Mouse (Mus musculus): ENCODE measurements around the gene Pam.

DNA sequence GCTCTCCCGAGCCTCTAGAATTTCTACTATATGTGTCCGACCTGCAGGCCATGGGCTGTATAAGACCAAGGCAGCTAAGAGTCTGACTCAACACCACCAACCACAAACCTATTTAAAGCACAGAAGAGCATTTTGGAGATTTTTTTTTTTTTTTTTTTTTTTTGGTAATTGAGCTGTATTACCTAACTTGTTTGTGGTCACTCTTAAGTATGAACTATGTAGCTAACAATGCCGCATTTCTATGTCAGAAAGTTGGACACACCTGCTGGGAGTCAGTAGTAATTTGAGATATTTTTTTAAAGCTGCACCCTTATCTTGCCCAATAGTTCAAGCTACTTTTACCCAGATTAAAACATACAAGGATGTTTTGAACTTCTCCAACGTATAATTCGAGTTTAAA, 66.4 kb downstream of the Pam start:
- no peak for TF ChIP-seq CTCF (IDR thresholded peaks at IDR 0.05; ENCODE audit: borderline replicate concordance, control insufficient read depth, extremely low read depth, insufficient read depth, low read length, poor library complexity)
- TF ChIP-seq POLR2A (IDR thresholded peaks at IDR 0.05; ENCODE audit: control insufficient read depth, extremely low read depth, insufficient read depth, low read length, poor library complexity) = no peak

Measured in thymus, adult 2 months (tissue).